Mouse (Mus musculus) G1E (cell line): ENCODE measurements around the gene Tnfsf9.

ENCODE experiments used
- CTCF ChIP-seq: IDR thresholded peaks from 2 replicates; pipeline ENCODE4 v1.5.1; 2012; ENCODE audit warnings: low read depth, low read length, inconsistent platforms, mixed read lengths
- GATA1 ChIP-seq: IDR thresholded peaks from 2 replicates; pipeline ENCODE4 v1.6.1; 2012; ENCODE audit warnings: borderline replicate concordance, low read length, inconsistent platforms, mixed read lengths
- GATA2 ChIP-seq: IDR thresholded peaks from 2 replicates; pipeline ENCODE4 v1.6.1; 2012; ENCODE audit warnings: low read depth, low read length, inconsistent platforms, borderline replicate concordance
- POLR2AphosphoS5 ChIP-seq: IDR thresholded peaks from 2 replicates; pipeline ENCODE4 v1.6.1; 2012; ENCODE audit warnings: low read depth, low read length, inconsistent platforms; ENCODE audit not compliant: insufficient replicate concordance
- TAL1 ChIP-seq: conservative IDR thresholded peaks from 2 replicates; pipeline ENCODE4 v1.6.1; 2012; ENCODE audit warnings: low read depth, low read length, inconsistent platforms, mixed read lengths

DNA sequence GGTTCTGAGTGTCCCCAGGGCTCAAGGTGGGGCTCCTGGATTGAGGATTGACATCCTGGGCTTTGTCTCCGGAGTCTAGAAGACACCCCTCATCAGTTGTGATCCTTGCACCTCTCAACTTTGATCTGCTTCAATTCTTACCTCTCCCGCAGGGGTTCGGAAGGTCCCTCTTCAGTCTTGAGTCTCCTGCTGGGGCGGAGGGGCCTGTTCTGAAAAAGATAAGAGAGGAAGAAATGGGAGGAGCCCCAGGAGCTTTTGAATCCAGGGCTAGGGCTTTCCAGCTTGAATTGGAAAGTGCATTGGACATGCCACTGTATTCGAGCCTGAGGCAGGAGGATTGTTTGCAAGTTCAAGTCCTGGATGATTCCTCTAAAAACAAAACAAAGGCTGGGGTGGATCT lies 38.2 kb upstream of the Tnfsf9 start:
- no peak for TF ChIP-seq GATA1
- no peak for TF ChIP-seq CTCF
- no peak for TF ChIP-seq TAL1
- TF ChIP-seq POLR2AphosphoS5: no peak
- no peak for TF ChIP-seq GATA2
